Mouse (Mus musculus): ENCODE results near the gene Prdm8.

Prdm8 gene

GRCm38 (mm10) chr5:98167180-98167824 is at the start of gene Prdm8:
Prdm8 (plus strand) TSS chr5:98167198.
- DNase-seq: peak; percentile 72

DNA sequence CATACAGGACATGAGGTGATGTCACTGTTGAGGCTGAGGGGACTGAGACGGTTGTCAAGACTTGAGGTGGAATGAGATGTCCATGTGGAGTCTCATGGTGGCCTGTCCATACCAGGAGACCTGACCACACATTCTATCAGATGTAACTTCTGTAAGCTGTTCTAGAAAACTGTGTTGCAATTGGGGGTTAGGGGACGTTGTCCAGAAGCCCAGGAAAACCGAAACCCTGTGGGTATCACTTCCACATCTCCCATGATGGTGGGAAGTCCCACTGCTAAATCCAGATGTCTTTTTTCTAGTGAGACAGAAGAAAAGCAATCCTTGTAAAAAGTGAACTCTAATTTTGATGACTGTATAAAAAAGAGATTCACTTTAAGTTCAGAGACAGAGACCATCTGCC is 39.9 kb upstream of the Prdm8 start:
- no peak for DNase-seq

DNA sequence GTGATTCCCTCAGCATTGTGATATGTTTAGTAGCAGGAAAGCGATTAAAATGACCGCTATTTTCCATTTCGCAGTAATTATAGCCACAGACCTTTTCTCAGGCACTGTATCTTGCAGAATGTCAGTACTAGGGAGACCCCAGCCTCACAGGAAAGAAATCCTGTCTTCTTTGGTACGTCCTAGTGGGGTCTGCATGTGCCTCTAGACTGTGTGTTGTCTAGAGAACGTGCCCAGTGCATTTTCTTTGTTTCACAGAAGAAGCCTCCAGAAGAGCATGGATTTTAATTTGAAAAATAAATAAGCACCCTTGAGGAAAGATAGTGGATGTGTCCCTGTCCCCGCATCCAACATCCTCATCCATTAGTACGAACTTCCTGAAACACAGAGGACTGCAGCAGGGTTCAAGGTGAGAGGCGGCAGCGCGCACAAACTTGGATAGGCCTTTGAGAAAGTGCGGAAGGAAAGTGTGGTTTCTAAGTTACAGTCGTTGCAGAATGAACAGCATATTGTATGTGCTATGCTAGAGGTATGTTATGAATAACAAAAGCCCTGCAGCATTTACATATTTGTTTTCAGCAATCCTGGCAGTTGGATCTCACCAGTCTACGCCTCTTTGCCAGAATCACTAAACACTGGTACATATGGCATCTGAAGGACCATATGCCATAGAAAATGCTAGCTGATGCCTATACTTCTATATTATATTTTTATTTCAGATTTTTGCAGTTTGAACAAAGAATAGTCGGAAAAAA is 28.3 kb upstream of the Prdm8 start:
- no peak for DNase-seq

- no peak for DNase-seq
Observed at GRCm38 (mm10) chr5:98139297-98139660, 27.7 kb upstream of the Prdm8 start.

DNA sequence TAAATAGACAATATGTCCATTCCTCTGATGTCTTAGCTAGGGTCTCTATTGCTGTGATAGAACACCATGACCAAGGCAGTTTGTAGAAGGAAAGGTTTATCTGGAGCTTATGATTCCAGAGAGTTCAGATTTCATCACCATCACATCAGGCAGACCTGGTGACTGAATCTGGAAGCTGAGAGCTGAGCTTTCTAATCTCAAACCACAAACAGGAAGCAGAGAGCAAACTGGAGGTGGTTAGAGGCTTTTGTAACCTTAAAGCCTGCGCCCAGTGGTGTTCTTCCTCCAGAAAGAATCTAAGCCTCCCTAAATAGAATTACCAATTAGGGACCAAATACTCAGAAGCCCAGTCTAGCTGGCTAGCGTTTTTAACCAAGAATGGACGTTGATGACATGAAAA is 20.1 kb upstream of the Prdm8 start:
- DNase-seq: no peak

- no peak for DNase-seq
Observed at GRCm38 (mm10) chr5:98166116-98166515, 882 bp upstream of the Prdm8 start.

GRCm38 (mm10) chr5:98168356-98169285 is 1.6 kb downstream of the Prdm8 start:
- DNase-seq: no peak

- no peak for DNase-seq
Observed at GRCm38 (mm10) chr5:98169376-98170351, 2.7 kb downstream of the Prdm8 start.

DNA sequence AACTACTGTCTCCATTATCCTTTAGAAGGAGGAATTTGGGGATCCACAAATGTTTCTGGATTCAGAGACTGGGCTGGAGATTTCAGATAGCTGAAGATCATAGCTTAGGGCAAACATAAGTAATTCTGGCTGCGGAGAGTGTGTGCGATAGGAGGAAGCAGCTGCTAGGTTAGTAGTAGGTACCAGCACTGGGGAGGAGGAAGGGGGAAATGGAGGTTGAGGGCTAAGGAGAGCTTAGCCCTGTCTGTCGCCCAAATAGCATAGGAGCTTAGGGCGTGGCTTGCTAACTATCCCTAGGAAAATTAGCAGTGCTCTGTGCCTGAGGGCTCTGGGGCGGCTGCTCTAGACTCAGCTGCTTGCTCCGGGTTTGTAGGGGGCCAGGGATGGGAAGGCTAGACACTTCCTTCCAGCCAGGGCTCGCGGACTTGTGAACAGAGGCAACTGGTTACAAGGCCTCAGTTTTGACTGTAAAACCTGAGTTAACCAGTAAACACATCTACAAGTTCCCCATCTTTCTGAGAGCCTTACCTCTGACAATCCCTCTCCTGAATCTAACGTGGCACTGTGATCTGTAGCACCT is 4.7 kb downstream of the Prdm8 start:
- no peak for DNase-seq

DNA sequence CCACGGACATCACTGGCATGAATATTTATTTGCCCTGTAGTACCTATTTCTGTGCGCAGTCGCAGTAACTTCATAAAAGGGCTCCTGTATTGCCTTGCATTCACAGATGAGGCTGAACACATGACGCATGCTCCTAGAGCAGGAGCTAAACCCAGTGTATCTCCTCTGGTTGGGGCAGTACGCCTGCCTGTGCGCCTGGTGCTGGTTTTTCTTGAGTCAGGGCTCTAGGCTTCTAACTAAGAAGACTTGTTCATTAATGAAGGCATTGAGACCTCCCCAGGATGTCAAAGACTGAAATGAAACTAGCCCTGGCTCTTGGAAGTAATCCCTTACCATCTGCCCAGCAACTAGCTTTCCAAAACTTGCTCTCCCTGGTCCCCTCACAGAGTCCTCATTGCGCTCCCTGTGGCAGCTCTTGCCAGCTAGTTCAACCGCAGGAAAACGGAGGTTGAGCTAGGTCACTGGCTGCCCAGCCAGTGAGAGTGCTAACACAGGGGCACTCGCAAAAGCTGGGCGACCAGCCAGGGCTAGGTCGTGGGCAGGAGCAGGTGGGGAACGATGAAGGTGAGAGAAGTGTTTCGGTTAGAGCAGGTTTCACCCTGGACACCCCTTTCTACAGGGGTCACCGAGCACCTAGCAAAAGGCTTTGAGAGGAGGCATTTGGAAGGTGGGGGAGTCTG is 5.6 kb downstream of the Prdm8 start:
- DNase-seq: no peak

- DNase-seq: no peak
Observed at GRCm38 (mm10) chr5:98173694-98174093, 6.7 kb downstream of the Prdm8 start.

DNA sequence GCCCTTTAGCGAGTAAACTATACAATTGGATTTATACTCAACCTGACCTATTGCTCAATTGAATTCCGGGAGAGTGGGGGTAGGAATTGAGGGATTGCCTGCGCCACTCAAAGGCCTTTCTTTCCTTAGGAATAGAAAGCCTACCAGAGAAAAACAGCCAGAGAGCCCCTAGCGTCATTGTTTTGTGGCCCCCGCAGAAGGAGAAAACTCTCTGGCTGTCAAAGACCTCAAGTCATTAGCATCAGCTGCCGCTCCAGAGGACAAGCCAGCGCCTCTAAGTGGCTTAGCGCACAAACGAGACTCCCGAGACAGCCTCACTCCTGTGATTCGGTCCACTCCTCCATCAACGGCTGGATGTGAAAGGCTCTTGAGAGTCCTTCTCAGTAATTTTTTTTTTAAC is 12.6 kb downstream of the Prdm8 start:
- no peak for DNase-seq

DNA sequence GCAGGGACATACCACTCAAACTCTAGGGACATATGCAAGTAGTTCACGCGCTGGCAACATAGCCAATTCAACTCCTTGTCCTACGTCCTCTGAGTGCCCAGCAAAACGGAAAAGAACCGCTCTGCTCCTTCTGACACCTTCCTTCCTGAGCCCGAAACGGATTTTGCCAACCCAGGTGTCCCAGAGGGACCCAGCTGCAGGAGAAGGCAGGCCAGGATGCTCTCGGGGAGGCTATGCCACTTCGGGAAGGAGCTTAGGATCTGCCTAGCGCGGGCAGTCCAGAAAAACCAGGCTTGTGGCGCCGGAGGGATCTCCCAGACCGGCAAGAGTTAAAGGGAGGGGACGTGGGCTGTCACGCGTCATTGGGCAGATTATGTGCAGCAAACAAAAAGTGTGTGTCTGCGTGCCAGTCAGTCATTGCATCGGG is 13.5 kb downstream of the Prdm8 start:
- no peak for DNase-seq

DNA sequence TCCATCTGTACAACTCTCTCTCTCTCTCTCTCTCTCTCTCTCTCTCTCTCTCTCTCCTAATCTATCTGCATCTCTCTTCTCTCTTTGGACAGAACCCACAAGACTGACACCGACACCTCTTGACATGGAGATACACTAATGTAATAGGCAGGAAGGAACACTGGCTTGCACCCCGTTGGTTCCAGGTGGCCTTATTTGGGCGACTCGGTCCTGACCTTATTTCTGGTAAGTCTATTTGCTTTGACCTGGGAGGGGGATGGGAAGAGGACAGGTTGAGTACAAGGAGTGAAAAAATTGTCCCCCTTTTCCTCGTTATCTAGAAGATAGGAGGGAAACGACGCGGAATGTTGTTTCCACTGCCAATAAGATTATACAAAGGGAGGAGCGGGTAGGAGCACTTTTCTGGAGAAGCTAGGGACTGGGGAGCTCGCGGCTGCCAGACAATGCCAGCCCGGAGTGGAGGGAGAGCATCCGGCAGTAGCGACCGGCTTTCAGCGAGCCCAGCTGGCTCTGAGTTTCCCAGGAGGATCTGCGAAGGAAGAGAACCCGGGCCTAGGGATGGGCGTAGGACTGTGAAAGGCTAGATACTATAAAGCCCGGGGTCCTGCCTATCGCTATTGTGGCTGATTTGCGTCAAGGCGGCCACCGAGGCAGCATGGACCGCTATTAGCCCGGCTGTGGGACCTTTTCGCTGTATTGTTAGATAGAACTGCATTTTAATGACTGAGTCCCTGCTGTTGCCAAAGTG is 14.1 kb downstream of the Prdm8 start:
- no peak for DNase-seq

DNA sequence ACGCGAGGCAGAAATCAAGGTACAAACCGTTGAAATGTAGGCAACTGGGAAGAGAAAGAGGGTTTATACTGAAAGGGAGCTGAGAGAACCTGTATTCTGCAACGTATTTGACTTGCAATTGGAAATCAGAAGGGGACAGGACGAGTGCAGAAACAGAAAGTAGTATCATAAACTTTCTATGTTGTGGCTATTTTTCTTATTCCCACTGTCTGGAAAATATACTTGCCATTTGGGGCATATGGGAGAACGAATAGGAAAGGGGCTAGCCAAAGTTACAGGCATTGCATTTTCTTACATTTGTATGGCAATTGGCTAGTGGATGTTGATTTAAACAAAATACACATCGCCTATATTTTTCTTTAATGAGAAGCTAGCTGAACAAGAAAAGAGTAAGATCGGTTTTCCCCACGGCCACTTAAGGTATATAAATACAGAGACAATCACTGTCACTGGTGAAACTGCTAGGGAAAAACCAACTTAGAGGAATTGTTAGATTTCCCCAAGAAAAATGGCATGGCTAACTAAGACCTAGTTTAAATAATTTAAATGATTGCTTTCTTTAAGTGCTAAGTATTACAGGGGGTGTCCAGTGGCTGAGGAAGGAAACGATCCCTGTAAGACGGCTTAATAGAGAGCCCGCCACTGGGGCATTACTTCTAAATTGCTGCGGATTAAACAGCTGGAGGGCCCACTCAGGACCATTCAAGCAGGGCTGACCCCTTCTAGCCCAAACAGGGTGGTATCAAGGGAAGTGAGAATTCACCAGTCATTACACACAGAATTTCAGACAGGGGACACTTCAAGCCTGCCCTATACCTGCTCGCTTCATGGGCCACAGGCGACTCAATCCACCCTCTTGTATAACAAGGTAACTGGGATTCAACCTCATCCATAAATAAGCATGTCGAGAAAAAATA is 14.9 kb downstream of the Prdm8 start:
- no peak for DNase-seq

GRCm38 (mm10) chr5:98182603-98182920 is 15.6 kb downstream of the Prdm8 start:
- no peak for DNase-seq

- no peak for DNase-seq
Observed at GRCm38 (mm10) chr5:98183031-98183595, 16.1 kb downstream of the Prdm8 start.

- DNase-seq: no peak
Observed at GRCm38 (mm10) chr5:98184281-98184910, 17.4 kb downstream of the Prdm8 start.
